Mouse (Mus musculus) erythroid progenitor cell, adult 5-6 weeks (primary cell): Measurements from ENCODE around the gene Epha6. TPM values are rescaled to one million over a fixed set of nuclear protein-coding genes. Genes with fewer than 3 reads are reported as not detected.

Experiments used
- ATAC-seq: replicated peaks from 2 replicates; pipeline ENCODE4 v1.8.0; 2016; ENCODE audit warnings: moderate number of reproducible peaks, mild to moderate bottlenecking, moderate TSS enrichment, inconsistent platforms; ENCODE audit not compliant: poor library complexity, low FRiP score, severe bottlenecking
- total RNA-seq, 2 experiments: library from RNA; stranded (forward) in 1 of 2; stranded (reverse) in 1 of 2; fragments of 150-400 nt in 1 of 2; fragments of 186-747, 209-891 nt in 1 of 2; gene quantifications; 2 replicates each; pipeline versions ENCODE4 v1.2.3 to v1.2.4; 2015 to 2017; ENCODE audit warnings: low replicate concordance in 2 of 2

Epha6 gene
- total RNA-seq, 2 experiments from 2014 or later, result not detected

DNA sequence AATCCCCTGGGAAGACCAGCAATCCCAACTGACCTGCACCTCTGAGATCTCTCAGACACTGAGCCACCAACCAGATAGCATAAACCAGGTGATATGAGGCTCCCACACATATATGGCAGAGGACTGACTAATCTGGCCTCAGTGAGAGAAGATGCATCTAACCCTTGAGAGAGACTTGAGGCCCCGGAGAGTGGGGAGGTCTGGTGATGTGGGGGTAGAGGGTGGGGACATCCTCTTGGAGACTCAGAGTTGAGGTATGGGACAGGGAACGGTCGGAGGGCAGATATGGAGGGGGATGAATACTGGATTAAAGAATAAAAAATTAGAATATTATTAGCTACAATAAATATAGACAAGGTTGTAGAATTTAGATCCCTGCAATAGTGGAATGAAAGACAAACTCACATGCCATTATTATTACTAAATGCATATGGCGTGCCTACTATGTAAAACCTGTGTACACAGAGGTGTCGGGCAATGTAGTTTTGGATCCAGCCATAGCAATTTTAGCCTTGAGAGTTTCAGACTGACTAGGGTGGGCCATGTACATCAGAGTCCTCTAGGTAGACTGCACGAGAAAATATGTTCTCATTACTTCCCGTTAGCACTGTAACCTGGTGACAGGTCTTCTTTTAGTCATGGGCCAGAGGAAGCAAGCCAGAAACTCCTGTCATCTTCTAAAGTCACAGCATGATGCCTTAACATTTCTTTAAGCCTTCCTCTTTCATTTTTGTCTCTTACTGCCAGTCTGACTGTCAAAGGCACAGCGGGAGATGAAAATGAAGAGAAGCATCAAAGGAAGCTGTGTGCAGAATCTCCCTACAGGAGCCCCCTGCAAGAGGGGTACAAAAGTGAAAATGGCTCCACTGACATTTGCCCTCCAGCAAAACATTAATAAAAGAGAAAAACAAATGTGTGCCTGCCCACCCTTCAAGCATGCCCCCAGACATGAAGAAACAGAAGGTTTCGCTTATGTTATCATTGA, 338.7 kb downstream of the Epha6 start:
- ATAC-seq, result no peak

DNA sequence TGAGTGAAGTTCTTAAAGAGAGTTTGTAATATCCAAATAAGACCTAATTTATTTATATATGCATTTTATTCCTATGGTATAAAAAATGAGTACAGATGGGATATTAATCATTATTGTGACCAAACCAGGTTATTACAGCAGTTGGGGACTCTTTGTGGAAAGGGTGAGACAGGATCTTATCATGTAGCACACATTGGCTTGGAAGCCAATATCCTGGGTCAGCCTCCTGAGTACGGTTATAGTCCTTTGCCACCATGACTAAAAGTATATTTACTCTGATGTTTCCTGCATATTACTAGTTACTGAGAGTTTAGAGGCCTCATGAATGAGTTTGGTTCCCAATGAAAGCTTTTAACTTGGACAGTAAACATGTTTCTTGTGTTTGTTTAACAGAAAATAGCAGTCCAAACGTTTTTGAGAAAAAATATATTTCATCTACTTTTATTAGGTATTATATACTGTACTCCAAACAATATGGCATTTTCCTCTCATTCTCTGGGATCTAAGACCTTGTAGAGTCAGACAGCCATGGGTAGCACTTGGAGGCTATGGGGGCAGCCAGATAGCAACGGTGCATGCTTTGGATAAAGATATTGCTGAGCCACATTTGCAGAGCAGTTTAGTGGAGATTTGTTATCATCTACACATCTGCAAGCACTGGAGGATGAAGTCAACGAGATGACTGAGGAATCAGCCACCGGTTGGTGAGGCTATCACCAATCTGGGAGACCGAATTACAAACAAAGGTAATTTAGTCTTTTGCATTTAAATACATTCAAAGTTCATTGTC, 340.4 kb downstream of the Epha6 start:
- ATAC-seq, result no peak

GRCm38 (mm10) chr16:60258151-60258635, 347.1 kb downstream of the Epha6 start:
- ATAC-seq, result no peak

GRCm38 (mm10) chr16:60257623-60258022, 347.7 kb downstream of the Epha6 start:
- ATAC-seq, result no peak

DNA sequence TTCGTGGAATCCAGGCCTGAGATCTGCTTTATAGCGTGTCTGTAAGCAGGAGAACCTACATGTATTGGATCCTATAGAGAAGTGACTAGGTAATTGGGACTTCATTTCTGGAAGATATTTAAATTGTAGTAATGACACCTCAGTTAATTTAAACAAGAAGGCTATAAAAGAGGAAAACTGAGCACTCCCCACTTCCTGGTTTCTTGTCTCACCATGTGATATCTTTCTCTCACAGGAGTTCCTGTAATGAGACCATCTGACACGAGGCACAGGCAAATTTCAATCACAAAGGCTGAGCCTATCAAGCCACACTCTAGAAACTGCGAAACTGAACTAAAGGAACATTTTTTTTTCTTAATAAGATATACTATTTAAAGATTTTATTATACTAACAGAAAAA, 348.3 kb downstream of the Epha6 start:
- no peak for ATAC-seq

DNA sequence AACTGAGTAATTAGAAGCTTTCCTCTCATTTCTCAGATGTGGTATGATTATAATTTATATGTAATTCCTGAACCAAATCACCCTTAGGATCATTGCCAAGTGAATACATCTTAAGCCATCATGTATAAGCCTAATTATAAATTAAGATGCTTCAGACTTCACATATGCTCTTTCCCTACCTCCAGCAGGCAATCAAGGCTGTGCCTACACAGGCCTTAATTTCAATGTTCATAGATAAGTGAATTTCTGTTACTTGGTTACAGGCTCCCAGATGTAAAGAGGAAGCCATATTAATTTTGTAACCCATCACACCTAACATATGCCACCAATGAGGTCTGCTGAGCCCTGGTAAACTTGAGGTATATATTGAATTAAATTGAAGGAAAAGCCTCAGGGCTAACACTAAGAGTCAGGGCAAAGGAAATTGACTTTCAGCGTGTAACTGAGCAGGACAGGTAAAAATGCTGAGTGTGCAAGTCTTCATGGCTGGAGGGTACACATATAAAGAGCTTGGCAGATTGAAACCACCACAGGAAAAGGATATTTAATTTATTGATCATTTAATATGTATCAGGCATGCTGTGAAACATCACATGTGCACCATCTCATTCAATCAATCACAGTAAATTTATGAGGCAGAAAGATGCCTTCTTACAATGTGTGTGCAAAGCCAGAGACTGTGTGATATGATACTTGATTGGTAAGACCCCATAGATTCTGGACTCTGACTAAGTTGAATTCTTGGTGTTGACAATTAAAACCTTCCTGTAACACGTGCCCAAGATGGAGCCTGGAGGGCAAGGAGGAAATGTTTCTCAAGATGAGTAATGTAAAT, 365.8 kb downstream of the Epha6 start:
- no peak for ATAC-seq

DNA sequence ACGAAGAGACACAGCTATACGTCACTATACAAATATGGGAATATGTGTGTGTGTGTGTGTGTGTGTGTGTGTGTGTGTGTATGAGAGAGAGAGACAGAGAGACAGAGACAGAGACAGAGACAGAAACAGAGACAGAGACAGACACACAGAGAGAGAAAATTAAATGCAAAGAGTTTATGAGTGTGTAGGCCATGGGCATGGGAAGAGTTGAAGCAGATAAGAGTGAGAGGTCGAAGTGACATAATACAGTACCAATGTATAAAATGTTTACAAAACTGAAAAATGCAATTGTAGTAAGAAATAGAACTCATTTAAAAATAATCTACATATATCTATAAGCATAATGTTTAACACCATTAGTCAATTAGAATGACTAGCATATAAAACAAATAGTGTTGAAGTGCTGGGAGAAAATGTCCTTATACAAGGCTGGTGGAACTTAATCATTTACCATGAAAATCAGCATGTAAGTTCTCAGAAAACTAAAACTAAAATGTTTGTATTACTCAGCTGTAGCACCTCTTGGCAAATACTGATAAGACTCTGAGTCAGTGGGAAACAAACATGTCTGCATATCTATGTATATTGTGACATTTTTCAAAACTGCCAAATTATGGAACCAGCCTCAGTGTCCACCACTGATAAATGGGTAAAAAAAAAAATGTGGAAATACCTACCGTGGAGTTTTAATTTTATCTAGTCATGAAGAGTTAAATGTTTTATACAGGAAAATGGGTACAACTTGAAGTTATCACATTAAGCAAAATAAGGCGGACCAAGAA, 371.2 kb downstream of the Epha6 start:
- ATAC-seq, result no peak

DNA sequence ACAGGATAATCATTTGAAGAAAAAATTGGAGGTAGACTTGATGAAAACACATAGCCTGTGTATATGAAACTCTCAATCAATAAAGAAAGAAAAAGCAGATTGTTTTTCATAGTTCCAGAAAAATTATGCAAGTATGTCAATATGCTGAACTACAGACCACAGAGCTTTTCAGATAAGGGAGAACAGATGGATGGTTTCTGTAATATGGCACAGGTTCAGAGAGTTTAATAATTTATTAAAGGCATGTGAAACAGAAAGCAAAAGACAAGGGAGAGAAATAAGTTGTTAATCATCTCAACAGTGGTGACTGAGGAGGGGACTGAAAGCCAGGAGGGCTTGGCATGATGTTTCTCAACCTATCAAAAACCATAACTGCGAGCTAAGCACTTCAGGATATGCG, 372.3 kb downstream of the Epha6 start:
- no peak for ATAC-seq

- ATAC-seq, result no peak
Observed at GRCm38 (mm10) chr16:60209151-60209550, 396.2 kb downstream of the Epha6 start.

DNA sequence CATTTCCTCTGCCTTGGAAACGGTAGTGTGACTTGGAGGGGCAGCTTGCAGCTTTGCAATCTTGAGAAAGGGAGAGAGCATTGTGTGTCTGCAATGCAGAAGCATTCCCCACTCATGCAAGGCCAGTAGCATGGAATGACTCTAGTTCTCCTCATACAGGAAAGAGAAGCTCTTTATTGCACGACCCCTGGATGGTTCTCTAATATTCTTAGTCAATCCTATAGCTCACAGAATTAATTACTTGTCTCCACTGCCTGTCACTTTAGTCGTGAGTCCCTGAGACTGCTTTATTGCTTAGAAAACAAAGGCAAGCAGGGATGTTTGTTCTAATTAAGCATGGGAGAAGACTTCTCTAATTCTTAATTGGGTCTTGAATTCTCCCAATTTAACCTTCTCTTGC, 429.8 kb downstream of the Epha6 start:
- ATAC-seq, result no peak

- ATAC-seq, result no peak
Observed at GRCm38 (mm10) chr16:60152439-60152838, 452.9 kb downstream of the Epha6 start.

DNA sequence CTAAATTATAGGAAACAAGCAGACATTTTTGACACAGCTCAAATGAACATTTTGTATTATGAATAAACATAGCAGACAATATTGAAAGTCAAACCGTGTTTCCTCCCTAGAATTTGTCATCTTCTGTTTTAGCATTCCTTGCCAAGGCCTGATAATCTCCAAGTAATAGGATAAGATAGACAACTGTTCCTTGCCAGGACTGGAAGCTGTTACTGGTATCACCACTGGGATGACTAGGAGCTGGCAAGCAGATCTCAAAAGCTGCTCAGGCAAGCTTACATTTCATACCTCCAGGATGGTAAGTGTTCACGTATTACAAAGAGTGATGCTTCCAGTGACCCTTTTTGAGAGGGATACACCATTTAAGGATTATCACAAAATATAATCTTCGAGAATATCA, 461.0 kb downstream of the Epha6 start:
- no peak for ATAC-seq

- ATAC-seq, result no peak
Observed at GRCm38 (mm10) chr16:60121435-60121834, 483.9 kb downstream of the Epha6 start.

DNA sequence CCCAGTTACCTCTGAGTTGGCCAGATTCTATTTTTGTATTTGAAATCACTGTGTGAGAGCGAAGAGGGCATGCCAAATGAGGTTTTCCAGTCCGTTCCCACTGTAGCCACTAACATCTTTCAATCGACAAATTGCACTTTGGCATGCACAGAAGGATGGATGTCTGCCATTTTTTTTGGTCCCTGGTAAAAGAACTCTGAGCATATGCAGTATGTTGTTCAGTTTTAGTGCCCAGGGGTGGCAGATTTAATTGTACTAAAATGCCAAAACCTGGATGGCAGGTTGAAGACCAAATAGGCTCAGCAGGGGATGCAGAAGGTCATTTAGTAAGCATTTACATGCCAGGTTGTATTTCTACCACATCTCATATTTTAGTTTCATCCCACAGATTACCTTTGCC, 503.1 kb downstream of the Epha6 start:
- ATAC-seq, result no peak

DNA sequence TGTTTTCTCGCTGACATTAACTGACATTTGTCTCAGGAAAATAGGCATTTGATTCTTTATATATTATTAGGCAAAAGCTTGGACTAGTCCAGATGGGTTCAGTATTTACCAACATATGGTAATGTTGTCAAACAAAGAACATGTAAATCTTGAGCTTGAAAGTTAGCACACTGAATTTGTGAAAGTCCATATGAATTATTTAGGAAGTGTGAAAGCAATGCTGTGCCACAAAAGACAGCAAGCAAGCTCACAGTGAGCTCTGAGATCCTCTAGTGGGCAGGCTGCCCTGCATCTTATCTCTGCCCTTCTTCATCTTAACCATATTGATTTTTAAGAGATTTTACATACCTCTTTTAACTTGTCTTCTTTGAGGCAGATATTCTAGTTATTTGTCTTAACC, 510.0 kb downstream of the Epha6 start:
- ATAC-seq, result no peak

- no peak for ATAC-seq
Observed at GRCm38 (mm10) chr16:60086976-60087375, 518.4 kb downstream of the Epha6 start.

DNA sequence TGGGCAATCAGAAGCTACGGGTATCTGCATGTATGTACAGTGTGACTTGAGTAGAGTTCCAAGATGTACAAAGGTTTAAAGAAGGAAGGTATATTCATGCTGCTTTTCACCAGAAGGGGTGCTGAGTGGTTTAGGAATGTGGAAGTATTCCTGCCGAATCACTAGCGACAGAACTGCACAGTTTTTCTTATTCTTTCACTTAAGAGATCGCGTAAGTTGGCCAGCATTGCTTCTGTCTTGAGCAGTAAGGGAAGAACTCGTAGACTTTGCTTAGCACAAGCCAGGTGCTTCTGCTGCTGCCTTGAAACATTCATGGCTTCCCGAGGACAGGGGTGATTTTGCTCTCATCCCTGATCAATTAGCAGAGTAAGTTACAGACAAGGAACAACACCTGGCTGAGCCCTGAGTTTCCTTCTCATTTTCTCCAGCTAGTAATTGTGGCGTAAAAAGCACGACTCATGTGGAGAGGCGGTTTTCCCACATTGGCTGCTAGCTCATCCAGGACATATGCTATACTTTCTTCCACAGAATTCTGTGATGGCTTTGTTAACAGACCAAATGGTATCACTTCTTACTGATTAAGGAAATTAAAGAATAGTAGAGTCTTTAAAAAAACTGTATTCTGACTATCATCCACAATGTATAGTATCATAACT, 534.7 kb downstream of the Epha6 start:
- ATAC-seq, result no peak

DNA sequence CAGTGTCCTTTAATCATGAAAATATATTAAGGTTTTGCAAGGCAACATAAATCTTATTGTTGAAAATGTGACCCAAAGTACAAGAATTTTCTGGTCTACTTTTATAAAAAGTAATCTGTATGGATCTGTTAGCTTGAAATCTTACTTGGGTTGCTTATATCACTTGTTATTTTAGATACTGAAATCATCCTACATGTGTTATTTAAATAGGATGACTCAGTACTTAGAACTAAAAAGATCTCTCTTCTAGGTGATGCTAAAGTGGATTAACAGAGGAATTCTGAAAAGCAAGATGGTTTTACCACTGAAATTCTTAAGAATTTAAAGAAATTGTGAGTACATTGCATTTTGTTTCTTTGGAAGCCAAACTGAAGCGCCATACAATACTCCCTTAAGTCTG, 561.5 kb downstream of the Epha6 start:
- no peak for ATAC-seq

GRCm38 (mm10) chr16:60028381-60028780, 577.0 kb downstream of the Epha6 start:
- ATAC-seq, result no peak
